ENCODE assay signal across 8 mouse cellular contexts in genomic region chr2:157064978-157065878, GRCm38 (mm10). TPM values are rescaled to one million over a fixed set of nuclear protein-coding genes. Genes with fewer than 3 reads are reported as not detected.
A peak's percentile ranks its signal among the peaks of the same experiment; 100 is the strongest.
DNase-seq lines count a peak whose midpoint lies in the region; ATAC-seq lines count a peak whose summit lies in the region.

No protein-coding gene starts in this region.

- no peak for ATAC-seq in cerebellum, adult (ENCODE audit: insufficient number of reproducible peaks, low FRiP score, low TSS enrichment)
- ATAC-seq in neural tube, embryonic 13.5 days (ENCODE audit: low read depth) = no peak
- no peak for ATAC-seq in intestine, embryonic 16.5 days
- ATAC-seq in stomach, embryonic 16.5 days (ENCODE audit: insufficient read depth, low FRiP score) = no peak

- H3K9ac ChIP-seq in neural tube, embryonic 13.5 days = peak overlapping the region; percentile 36; the same call in 1 of the 2 replicates
- H3K9ac ChIP-seq in intestine, embryonic 16.5 days (ENCODE audit: low read depth, low read length) = no peak overlapping the region
- H3K9ac ChIP-seq in stomach, embryonic 16.5 days (ENCODE audit: low read length) = peak overlapping the region; percentile 4; the same call in 1 of the 2 replicates

- 76% methylated on average over 14 of the region's 14 CpGs for WGBS in neural tube, embryonic 13.5 days
- 74% methylated on average over 14 of the region's 14 CpGs for WGBS in intestine, embryonic 16.5 days
- 67% methylated on average over 14 of the region's 14 CpGs for WGBS in stomach, embryonic 16.5 days

- H3K4me1 ChIP-seq in neural tube, embryonic 13.5 days (replicated peaks) = peaks cover 89% of the 10 kb centered on the region
- peaks cover 53% of the 10 kb centered on the region for H3K4me1 ChIP-seq in intestine, embryonic 16.5 days (ENCODE audit: control insufficient read depth, insufficient read depth, low read length)
- peaks cover 67% of the 10 kb centered on the region for H3K4me1 ChIP-seq in stomach, embryonic 16.5 days (ENCODE audit: control insufficient read depth, insufficient read depth, low read length)

- no peak overlapping the region for H3K4me3 ChIP-seq in neural tube, embryonic 13.5 days
- no peak overlapping the region for H3K4me3 ChIP-seq in intestine, embryonic 16.5 days (ENCODE audit: low read length)
- no peak overlapping the region for H3K4me3 ChIP-seq in stomach, embryonic 16.5 days (replicated peaks; ENCODE audit: low read length)

- peak; percentile 16 to 48 for DNase-seq in cerebellum, adult 18-20 months
- no peak for DNase-seq in neural tube, embryonic 10.5 days (ENCODE audit: extremely low spot score, low spot score)
- DNase-seq in right cerebral cortex, postnatal 4 days = no peak
- DNase-seq in right cerebral cortex, adult 18-20 months = no peak

- no peak overlapping the region for H3K4me2 ChIP-seq in neural tube, embryonic 13.5 days
- H3K4me2 ChIP-seq in intestine, embryonic 16.5 days (ENCODE audit: low read depth, low read length) = no peak overlapping the region
- no peak overlapping the region for H3K4me2 ChIP-seq in stomach, embryonic 16.5 days (ENCODE audit: low read depth, low read length)

- peaks cover 11% of the 10 kb centered on the region for H3K36me3 ChIP-seq in neural tube, embryonic 13.5 days
- H3K36me3 ChIP-seq in intestine, embryonic 16.5 days (ENCODE audit: control insufficient read depth, insufficient read depth, low read length) = no peaks in the 10 kb centered on the region
- no peaks in the 10 kb centered on the region for H3K36me3 ChIP-seq in stomach, embryonic 16.5 days (ENCODE audit: control insufficient read depth, insufficient read depth, low read length)

- H3K9me3 ChIP-seq in neural tube, embryonic 13.5 days = no peaks in the 10 kb centered on the region
- no peaks in the 10 kb centered on the region for H3K9me3 ChIP-seq in intestine, embryonic 16.5 days (ENCODE audit: control insufficient read depth, low read length)
- H3K9me3 ChIP-seq in stomach, embryonic 16.5 days (replicated peaks; ENCODE audit: control insufficient read depth, low read length) = no peaks in the 10 kb centered on the region

- H3K27me3 ChIP-seq in neural tube, embryonic 13.5 days = no peaks in the 10 kb centered on the region
- no peaks in the 10 kb centered on the region for H3K27me3 ChIP-seq in intestine, embryonic 16.5 days (replicated peaks; ENCODE audit: control insufficient read depth, insufficient read depth, low read length)
- H3K27me3 ChIP-seq in stomach, embryonic 16.5 days (ENCODE audit: control insufficient read depth, insufficient read depth, low read length) = no peaks in the 10 kb centered on the region

- H3K27ac ChIP-seq in neural tube, embryonic 13.5 days (replicated peaks) = peak overlapping the region; percentile 62; the same call in 1 of the 2 replicates
- H3K27ac ChIP-seq in intestine, embryonic 16.5 days (ENCODE audit: low read length) = peak overlapping the region; percentile 78
- H3K27ac ChIP-seq in stomach, embryonic 16.5 days (ENCODE audit: low read length) = peak overlapping the region; percentile 86

RNA-seq across cellular contexts. Expression of gene Soga1, which starts 13.8 kb away (rescaled TPM):
- 4.5 and 5.9 TPM in 2 replicates for polyA plus RNA-seq in neural tube, embryonic 13.5 days (2015; fragmentation: Nextera tagmentation; extraction: Ambion mirVana)
- polyA plus RNA-seq in intestine, embryonic 16.5 days (2015; fragmentation: Nextera tagmentation; extraction: Ambion mirVana) = 1.2 and 1.3 TPM in 2 replicates
- polyA plus RNA-seq in stomach, embryonic 16.5 days (2015; fragmentation: Nextera tagmentation; extraction: Ambion mirVana) = 2.1 and 2.6 TPM in 2 replicates

RNA-seq across cellular contexts. Expression of gene Tldc2, which starts 21.6 kb away (rescaled TPM):
- not detected in 2 replicates for polyA plus RNA-seq in neural tube, embryonic 13.5 days (2015; fragmentation: Nextera tagmentation; extraction: Ambion mirVana)
- polyA plus RNA-seq in intestine, embryonic 16.5 days (2015; fragmentation: Nextera tagmentation; extraction: Ambion mirVana) = not detected in 2 replicates
- polyA plus RNA-seq in stomach, embryonic 16.5 days (2015; fragmentation: Nextera tagmentation; extraction: Ambion mirVana) = not detected in 2 replicates

RNA-seq across cellular contexts. Expression of gene Dsn1, which starts 58.3 kb away (rescaled TPM):
- polyA plus RNA-seq in neural tube, embryonic 13.5 days (2015; fragmentation: Nextera tagmentation; extraction: Ambion mirVana) = 9.9 and 10.3 TPM in 2 replicates
- polyA plus RNA-seq in intestine, embryonic 16.5 days (2015; fragmentation: Nextera tagmentation; extraction: Ambion mirVana) = 23.4 and 25.3 TPM in 2 replicates
- 28.5 and 28.6 TPM in 2 replicates for polyA plus RNA-seq in stomach, embryonic 16.5 days (2015; fragmentation: Nextera tagmentation; extraction: Ambion mirVana)

Comparison
In these comparisons a context has a peak if more than half of its experiments do, and no peak if none do; other contexts are left out.
1. DNase-seq: peak in cerebellum, adult 18-20 months (2 of 2); none in neural tube, embryonic 10.5 days (single experiment), right cerebral cortex, postnatal 4 days (single experiment) and right cerebral cortex, adult 18-20 months (single experiment).
2. Peak in every context shown above with its lines, with median percentiles within 50 percentile points of each other: H3K27ac ChIP-seq.